Mouse (Mus musculus) kidney, postnatal 25 days (tissue): ENCODE measurements around the gene Olfr1396.
A peak's percentile ranks its signal among the peaks of the same experiment; 100 is the strongest.
"Not testable (repeated sequence)": the region's sequence is repeated elsewhere in the genome, so short reads cannot be mapped to it uniquely, and the experiment has no call there.

Experiments used
- DNase-seq, 2 experiments: peaks; one replicate each; pipeline ENCODE4 v3.0.0; 2021; ENCODE audit warnings: mixed read lengths in 2 of 2

The Olfr1396 gene

GRCm38 (mm10) chr11:49089735-49090507, 24.8 kb downstream of the Olfr1396 start:
- DNase-seq: no peak

GRCm38 (mm10) chr11:49088990-49089652, 25.6 kb downstream of the Olfr1396 start:
- DNase-seq: no peak

GRCm38 (mm10) chr11:49087830-49088616, 26.7 kb downstream of the Olfr1396 start:
- peak; percentile 17 to 56 for DNase-seq

GRCm38 (mm10) chr11:49086858-49087361, 27.8 kb downstream of the Olfr1396 start:
- DNase-seq: no peak

- peak; percentile 35 to 43 for DNase-seq
Observed at GRCm38 (mm10) chr11:49084875-49085274, 29.8 kb downstream of the Olfr1396 start.

- DNase-seq: no peak
Observed at GRCm38 (mm10) chr11:49084385-49084784, 30.3 kb downstream of the Olfr1396 start.

GRCm38 (mm10) chr11:49083808-49084207, 30.9 kb downstream of the Olfr1396 start:
- DNase-seq: no peak

GRCm38 (mm10) chr11:49083146-49083545, 31.5 kb downstream of the Olfr1396 start:
- DNase-seq: no peak

GRCm38 (mm10) chr11:49081886-49082285, 32.8 kb downstream of the Olfr1396 start:
- DNase-seq: peak; percentile 32 to 45

- DNase-seq: peak in 1 of 2 experiments; percentile 14
Observed at GRCm38 (mm10) chr11:49081356-49081755, 33.3 kb downstream of the Olfr1396 start.

GRCm38 (mm10) chr11:49080636-49081035, 34.0 kb downstream of the Olfr1396 start:
- DNase-seq: no peak

GRCm38 (mm10) chr11:49078719-49079118, 36.0 kb downstream of the Olfr1396 start:
- no peak for DNase-seq

- no peak for DNase-seq
Observed at GRCm38 (mm10) chr11:49077012-49077411, 37.7 kb downstream of the Olfr1396 start.

- peak; percentile 37 to 56 for DNase-seq
Observed at GRCm38 (mm10) chr11:49076001-49076757, 38.5 kb downstream of the Olfr1396 start, which contains the start of gene Ifi47. Ifi47 (plus strand) TSS chr11:49076587.

- no peak for DNase-seq
Observed at GRCm38 (mm10) chr11:49068358-49068757, 46.3 kb downstream of the Olfr1396 start.

- DNase-seq: peak in 1 of 2 experiments; percentile 33
Observed at GRCm38 (mm10) chr11:49063713-49064469, 50.8 kb downstream of the Olfr1396 start, which contains the start of gene Tgtp2. Tgtp2 (minus strand) TSS chr11:49064206.

GRCm38 (mm10) chr11:49061865-49062264, 52.8 kb downstream of the Olfr1396 start:
- not testable (repeated sequence) for DNase-seq

- not testable (repeated sequence) for DNase-seq
Observed at GRCm38 (mm10) chr11:49060061-49060460, 54.6 kb downstream of the Olfr1396 start.
